Mouse (Mus musculus) heart, postnatal 14 days (tissue): Measurements from ENCODE around the gene Nfyc. TPM values are rescaled to one million over a fixed set of nuclear protein-coding genes. Genes with fewer than 3 reads are reported as not detected.

Experiments
- DNase-seq, 2 experiments: peaks; one replicate each; pipeline ENCODE4 v3.0.0; 2021 to 2022
- intact Hi-C: fragments of 180-260 bp; cut with DNase I; formaldehyde crosslinking; loops from one replicate; pipeline ENCODE4 v1.15.1; 2025
- microRNA-seq, 2 experiments: library from miRNA; unstranded; fragments of <30 nt; microRNA quantifications; one replicate each; pipeline ENCODE4 v1.2.0; 2021 to 2022
- total RNA-seq, 2 experiments: library from RNA; stranded (reverse); gene quantifications; 2 replicates each; pipeline ENCODE4 v1.2.3; 2021

The Nfyc gene
- total RNA-seq, 2 experiments from 2014 or later = 66.3 to 67.9 TPM

DNA sequence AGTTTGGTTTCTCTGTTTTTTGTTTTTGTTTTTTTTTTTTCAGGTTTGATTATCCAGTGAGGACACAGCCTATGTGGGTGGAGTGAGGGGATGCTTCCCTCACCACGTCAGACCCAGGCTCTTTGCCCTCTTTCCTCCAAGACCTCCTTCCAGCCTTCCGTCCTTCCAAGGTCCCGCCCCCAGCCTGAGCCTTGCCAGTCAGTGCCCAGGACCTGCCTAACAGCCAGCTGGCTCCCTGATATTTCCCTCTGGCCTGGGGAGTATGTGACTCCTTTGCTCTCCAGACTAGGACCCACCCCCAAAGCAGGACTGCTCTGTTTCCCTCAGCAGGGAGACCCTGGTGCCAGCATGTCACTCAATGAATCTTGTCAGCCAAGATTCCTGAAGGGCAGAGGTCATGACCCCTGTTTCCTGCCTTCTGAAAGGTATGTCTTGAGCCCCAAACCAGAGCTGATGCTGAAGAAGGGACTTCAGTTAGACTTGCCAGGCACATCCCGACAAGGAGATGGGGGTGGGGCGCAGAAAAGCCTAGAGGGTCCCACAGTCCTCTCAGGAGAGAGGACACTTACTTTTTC lies 105.8 kb downstream of the Nfyc start:
- intact Hi-C loops = no loop called here
- peak in 1 of 2 experiments; percentile 48 for DNase-seq

DNA sequence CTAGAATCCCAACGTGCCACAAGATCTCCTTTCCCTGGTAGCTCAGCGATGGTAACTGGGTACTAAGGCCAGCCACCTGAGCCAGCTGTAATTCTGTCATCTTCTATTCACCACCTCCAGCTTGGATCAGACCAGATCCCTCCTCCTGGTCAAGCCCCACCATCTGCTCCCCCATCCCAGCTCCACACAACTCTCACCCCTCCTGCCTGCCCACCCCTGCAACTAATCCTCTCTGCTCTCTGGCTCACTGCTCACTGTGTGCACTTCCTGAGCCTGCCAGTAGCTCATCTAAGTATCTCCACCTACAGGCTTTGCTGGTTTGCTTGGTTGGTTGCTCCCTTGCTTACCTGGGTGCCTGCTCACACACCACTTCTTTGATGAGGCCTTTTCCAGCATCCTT lies 109.8 kb downstream of the Nfyc start:
- DNase-seq = no peak
- intact Hi-C loops = no loop called here

DNA sequence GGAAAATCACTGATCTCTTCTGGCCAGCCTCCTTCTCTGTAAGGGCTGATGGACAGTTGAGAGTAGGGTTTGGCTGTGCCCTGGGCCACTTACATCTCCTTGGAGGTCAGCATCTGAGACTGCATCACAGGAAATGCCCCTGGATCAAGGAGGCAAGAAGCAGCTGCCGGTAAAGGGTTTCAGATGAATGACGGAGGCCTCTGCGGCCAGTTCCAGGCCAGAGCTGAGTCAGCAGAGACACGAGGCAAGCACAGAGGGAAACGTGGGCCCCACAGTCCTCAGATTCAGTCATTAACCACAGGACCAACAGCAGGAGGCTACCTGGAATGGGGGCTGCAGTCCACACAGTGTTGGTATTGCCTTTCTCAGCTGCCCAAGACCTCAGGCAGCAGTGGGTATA lies 112.2 kb downstream of the Nfyc start:
- intact Hi-C loops = no loop called here
- no peak for DNase-seq

DNA sequence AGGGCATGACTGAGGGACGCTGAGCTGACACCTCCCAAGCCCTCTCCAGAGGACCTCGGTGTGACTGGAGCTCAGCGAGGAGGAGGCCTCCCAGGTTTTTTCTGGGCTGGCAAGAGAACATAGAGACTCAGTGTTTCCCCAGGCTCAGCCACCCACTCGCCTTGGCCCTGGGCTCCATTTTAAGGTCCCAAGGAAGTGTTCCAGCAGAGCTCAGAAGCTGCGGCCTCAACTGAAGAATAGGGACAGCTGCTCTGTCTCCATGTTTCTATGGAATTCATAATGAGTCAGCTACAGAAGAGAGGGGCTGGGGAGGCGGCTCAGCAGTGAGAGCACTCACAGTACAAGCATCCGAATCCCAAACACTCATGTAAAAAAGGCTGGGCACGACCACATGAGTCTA lies 113.8 kb downstream of the Nfyc start:
- intact Hi-C loops = no loop called here
- DNase-seq = no peak

DNA sequence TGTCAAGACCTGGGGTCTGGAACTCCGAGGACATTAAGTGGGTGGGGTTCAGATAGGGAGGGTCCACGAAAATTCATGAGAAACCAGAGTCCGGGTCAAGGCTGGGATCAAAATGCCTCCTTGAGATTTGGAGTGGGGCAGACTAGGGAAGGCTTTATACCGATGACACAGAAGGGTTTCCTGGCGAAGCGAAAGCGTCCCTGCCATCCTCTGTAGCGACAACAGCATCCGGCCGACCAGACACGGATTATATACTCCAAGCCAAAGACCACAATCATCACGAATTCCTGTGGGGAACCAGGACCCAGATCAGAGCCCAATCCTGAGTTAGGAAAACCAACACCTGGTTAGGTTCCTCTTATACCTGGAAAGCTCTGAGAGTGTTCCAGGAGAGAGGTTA lies 114.6 kb downstream of the Nfyc start:
- intact Hi-C loops = no loop called here

DNA sequence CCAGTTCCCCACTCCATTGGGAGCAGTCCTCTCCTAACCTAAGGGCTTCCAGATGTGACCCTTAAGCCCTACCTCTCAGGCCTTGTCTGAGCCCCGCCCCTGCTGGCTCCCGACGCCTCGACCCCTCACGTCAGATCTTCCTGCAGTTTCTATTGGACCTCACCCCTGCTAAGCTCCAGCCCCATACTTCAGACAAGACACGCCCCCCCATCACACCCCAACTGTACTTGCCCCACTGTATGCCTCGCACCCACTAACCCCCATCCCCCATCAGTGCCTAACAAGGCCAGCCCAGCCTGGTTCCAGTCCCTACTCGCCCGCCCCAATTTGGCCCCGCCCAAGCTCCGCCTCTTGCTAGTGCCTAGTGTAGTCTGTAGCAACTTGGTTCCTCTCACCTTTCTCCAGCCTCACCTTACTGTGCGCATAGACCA lies 115.2 kb downstream of the Nfyc start:
- peak; percentile 26 to 51 for DNase-seq
- intact Hi-C loops = no loop called here

More for the DNA sequence above, 114.6 kb downstream of the Nfyc start:
- DNase-seq = no peak

DNA sequence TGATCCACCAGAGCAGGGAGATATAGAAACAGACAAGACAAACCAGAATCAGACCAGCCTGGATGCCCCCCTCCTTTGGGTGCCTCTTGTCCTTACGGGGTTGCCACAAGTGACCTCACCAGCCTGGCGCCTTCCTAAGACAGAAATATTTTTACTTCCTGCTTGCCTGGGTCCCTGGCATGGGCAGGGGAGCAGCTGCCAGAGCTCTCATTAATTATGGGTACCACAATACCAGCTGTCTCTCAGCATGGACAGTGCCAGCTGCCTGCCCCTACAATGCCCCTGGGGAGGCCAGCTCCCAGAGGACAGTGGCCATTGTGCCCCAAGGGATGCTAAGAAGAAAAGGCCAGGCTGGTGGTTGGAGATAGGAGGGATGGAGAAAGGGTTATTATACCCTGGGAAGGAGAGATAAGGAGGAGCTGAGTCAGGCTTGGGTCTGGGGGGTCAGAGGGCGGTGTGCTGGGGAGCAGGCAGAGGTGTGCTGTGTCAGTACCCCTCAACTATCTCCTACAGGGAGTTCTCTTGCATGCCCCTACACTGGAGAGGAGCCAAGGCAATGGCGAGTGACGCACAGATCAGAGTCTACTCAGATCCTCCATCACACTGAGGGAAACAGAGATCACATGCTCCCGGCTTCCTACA lies 117.4 kb downstream of the Nfyc start:
- intact Hi-C loops = no loop called here
- DNase-seq = no peak

DNA sequence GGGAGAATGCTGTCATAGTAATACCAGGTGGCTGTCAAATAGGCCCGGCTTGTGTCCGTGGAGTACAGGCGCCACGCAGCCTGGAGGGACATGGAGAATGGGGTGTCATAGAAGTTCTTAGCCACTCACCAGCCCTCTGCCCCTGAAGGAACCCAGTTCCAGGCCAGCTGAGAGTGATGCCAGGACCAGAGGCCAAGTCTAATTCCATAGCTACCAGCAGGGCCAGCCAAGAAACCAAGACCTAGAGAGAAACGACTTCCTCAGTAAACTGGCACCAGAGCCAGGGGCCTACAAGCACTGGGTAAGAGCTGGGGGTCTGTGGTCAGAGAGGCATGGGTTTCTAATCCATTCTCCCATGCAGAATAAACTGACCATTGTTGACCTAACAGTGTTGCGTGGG lies 118.4 kb downstream of the Nfyc start:
- intact Hi-C loops = no loop called here
- DNase-seq = no peak

DNA sequence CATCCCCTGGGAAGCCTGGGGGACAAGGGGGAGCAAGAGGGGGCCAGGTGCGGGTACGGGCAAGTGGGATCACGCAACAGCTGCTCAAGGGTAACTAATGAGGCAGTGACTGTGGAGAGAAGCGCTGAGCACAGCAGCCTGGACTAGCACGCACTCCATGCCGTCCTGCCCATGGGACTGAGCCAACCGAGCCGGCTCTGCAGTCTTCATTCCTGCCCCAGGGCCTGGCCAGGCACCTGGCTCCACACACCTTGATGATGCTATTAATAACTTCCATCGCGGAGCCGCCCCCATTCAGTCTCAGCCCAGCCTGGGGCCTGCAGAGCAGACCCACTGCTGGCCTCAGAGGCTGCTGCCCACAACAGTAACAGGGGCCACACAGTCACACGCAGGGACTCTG lies 119.1 kb downstream of the Nfyc start:
- intact Hi-C loops = no loop called here
- DNase-seq = no peak

Small RNAs within 50 kb of the gene (microRNA-seq; reads per million reads assigned to microRNA genes)
- 0 reads per million in 2 experiments for gene Gm23936
- gene Mir30c-1 = 148 to 545 reads per million in 2 experiments
- 0 reads per million in 2 experiments for gene Mir30e
- 0 reads per million in 2 experiments for gene Mir30f

Other genes with a start within 250 kb of the Nfyc start
- gene Gm8439, start 242.8 kb downstream of the Nfyc start, total RNA-seq = not detected
- 10 to 100 TPM; 57.5 to 61.8 TPM for gene Cited4, start 165.0 kb downstream of the Nfyc start, total RNA-seq
- gene Kcnq4, start 83.0 kb downstream of the Nfyc start, total RNA-seq = 1 to 10 TPM; 2.8 to 4.0 TPM
- gene Rims3, start 23.2 kb upstream of the Nfyc start, total RNA-seq = under 1 TPM; 0.12 to 0.22 TPM
- gene Exo5, start 93.4 kb upstream of the Nfyc start, total RNA-seq = 1 to 10 TPM; 3.6 to 3.9 TPM
- gene Zfp69, start 120.1 kb upstream of the Nfyc start, total RNA-seq = 1 to 10 TPM; 1.6 to 1.9 TPM
- 10 to 100 TPM; 33.0 to 33.1 TPM for gene Smap2, start 185.7 kb upstream of the Nfyc start, total RNA-seq
- gene Col9a2, start 207.8 kb upstream of the Nfyc start, total RNA-seq = under 1 TPM; 0.39 to 0.81 TPM